Mouse (Mus musculus): ENCODE data around the gene Arhgap20. TPM values are rescaled to one million over a fixed set of nuclear protein-coding genes. Genes with fewer than 3 reads are reported as not detected.

The Arhgap20 gene
- total RNA-seq, 1 experiment from 2014 or later = 0.38 TPM

DNA sequence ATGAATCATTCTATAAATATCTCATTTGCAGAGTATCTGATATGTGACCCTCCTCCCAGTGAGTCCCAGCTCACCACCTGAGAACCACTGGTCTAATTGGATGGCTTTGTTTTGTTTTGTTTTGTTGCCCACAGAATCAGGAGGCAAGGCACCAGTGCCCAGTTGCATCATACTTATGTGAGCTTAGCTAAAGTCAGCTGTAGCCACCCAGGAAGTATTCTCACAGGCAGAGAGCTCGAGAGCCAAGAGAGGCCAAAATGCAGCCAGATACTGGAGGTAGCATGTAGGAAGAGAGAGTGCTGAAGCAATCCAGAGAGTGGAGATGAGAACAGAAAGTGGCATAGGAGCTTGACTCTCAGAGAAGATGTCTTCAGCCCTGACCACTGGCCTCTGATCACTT, 23.3 kb downstream of the Arhgap20 start:
- ATAC-seq (replicated peaks; ENCODE audit: insufficient number of reproducible peaks, low FRiP score, low TSS enrichment, poor library complexity, severe bottlenecking) = no peak

DNA sequence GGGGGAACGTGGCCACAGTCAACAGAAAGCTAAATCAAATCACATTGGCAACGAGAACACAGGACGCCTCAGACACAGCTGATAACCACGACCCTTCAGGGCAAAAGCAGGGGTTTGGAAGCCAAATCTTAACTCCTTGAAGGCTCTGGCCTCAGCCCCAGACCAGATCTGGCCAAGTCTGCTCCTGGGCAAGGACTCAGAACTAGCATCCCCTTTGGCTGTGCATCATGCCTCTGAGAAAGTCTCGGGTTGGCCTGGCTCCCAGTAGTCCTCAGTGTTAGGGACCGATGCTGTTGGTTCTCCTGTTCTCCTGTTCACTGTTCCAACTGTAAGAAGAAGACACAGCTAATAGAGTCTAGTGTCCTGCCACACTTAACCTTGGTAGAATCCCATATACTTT, 30.1 kb downstream of the Arhgap20 start:
- no peak for ATAC-seq (replicated peaks; ENCODE audit: insufficient number of reproducible peaks, low FRiP score, low TSS enrichment, poor library complexity, severe bottlenecking)

DNA sequence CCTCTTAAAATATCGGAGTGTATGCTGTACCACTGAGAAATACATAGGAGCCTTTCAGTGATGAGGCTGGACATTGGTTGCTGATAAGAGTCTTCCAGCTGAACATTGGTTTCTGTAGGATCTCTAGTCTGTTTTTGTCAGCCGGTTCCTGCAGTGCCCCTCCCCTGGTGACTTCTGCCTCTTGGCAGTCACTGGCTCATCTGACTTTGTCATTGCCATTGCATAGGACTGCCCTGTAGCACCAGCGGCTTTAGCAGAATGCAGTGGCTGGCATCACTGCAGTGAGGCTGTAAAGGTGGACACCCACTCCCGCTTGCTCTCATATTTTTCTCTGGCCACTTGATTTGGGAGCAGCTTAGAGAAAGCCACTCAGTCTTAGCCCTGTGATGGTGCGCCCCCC, 33.1 kb downstream of the Arhgap20 start:
- ATAC-seq (replicated peaks; ENCODE audit: insufficient number of reproducible peaks, low FRiP score, low TSS enrichment, poor library complexity, severe bottlenecking) = no peak

DNA sequence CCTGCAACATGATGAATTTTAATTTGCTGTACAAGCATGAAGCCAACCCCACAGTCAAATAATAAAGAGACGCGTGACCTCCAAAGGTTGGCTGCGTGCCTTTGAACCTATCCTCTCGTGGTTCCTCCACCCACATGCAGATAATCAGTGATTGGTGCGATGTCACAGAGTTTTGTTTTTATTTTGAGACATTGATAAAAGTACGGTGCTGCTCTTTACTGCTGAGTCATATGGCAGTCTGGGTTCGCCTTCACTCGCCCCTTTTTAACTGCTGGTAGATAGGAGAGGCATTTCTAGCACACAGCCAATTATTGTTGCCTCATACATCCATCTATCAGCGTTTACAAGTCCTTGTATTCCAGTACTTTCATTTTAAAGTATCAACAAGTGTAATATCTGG, 34.0 kb downstream of the Arhgap20 start:
- no peak for ATAC-seq (replicated peaks; ENCODE audit: insufficient number of reproducible peaks, low FRiP score, low TSS enrichment, poor library complexity, severe bottlenecking)

DNA sequence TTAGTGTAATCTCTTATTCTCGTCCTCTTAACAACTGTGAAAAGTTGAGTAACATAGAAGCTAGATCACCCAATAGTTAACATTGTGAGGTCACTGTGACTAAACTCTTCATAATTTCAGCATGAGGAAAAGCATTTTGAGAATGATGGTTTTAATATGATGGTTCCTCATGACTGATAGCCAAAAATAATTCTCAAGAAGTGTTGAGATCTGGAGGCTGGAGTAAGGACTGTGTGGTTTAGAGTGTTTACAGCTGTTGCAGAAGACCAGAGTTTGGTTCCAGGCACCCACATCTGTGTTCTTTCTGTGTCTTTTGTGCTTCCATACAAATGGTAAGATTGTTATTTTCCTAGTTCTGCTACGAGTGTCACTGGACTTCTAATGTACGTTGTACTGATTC, 42.1 kb downstream of the Arhgap20 start:
- no peak for ATAC-seq (replicated peaks; ENCODE audit: insufficient number of reproducible peaks, low FRiP score, low TSS enrichment, poor library complexity, severe bottlenecking)

DNA sequence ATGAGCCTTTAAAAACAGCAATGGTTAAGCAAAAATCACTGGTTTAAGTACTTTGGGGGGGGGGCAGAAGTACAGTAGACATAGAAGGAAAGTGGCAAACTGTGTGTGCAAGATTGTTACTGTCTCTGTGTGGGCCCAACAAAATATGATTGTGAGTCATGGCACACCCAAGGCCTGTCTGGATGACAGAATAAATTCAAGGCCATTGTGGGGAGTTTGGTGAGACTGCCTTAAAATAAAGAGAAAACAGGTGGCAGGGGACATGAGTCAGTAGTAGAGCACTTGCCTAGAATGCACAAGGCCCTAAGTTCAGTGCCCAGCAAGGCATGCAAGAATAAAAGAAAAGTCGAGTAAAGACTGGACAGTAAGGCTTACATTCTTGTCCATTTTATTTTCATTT, 47.8 kb downstream of the Arhgap20 start:
- no peak for ATAC-seq (replicated peaks; ENCODE audit: insufficient number of reproducible peaks, low FRiP score, low TSS enrichment, poor library complexity, severe bottlenecking)

DNA sequence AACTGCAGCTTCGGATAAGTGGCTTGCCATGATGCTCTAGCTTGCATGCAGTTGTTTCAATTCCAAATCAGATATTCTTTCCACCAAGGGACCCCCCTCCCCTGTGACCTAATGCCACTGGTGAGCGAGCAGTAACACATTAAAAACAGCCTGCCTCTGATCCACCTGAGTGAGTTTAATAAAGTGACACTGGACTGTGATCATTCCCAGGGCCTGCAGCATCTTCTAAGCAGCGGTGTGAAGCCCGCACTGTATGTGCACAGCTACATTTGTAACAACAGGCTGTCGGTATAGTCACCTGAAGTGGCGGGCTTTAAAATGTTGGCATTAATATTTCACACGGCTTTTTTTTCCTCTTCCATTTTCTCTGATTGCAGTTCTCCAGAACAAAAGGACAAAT, 59.4 kb downstream of the Arhgap20 start:
- ATAC-seq (replicated peaks; ENCODE audit: insufficient number of reproducible peaks, low FRiP score, low TSS enrichment, poor library complexity, severe bottlenecking) = no peak

DNA sequence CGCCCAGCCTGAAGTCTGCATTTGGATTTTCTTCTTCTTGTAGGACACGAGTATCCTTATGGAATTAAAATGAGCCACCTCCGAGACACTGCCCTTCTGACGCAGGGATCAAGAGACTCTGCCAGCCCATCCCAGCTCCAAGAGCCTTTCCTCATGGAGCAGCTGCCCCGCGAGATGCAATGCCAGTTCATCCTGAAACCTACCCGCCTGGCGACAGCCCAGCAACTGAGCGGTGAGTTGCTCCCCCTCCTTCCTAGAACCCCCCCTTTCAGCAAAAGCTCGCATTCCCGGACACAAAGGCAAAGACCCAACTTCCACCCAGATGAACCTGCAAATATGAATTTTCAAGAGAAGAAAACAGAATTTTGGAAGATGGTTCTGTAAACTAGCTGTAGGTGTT, 66.5 kb downstream of the Arhgap20 start:
- ATAC-seq (replicated peaks; ENCODE audit: insufficient number of reproducible peaks, low FRiP score, low TSS enrichment, poor library complexity, severe bottlenecking) = no peak

DNA sequence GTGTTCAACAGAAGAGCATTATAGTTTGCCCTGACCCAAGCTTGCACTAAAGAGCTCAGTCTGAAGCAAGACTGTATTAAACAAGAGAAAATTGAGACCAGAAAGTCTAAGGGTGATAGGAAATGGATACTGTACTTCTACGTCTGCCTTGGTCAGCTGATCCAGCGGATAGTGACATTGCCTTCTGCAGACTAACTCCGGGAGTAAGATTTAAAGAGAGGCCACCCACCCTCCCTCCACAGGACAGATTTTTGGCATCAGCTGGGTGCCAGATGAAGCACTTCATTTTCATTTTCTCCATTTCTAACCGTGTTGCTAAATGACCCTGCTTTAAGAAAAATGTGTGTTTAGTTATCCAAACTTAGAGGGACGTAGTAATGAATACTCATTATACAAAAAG, 67.2 kb downstream of the Arhgap20 start:
- ATAC-seq (replicated peaks; ENCODE audit: insufficient number of reproducible peaks, low FRiP score, low TSS enrichment, poor library complexity, severe bottlenecking) = no peak

DNA sequence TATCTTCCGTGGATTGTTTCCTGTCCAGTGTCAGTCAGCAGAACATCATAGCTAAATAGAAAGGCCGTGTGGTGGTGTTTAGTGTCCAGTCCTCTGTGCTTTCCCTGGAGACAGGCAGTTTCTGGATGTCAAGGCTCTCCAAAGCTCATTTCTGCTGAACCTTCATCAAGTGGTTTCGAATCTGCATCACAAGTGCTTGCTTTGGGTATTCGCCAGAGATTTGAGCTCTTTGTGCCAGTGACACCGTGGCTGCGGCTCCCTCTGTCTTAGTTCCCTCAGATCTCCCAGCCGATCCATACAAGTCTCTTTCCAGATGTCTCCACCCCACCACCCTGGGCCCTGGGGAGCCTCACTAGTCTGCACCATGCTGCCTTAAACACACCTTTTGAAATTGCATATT, 72.6 kb downstream of the Arhgap20 start:
- no peak for ATAC-seq (replicated peaks; ENCODE audit: insufficient number of reproducible peaks, low FRiP score, low TSS enrichment, poor library complexity, severe bottlenecking)

DNA sequence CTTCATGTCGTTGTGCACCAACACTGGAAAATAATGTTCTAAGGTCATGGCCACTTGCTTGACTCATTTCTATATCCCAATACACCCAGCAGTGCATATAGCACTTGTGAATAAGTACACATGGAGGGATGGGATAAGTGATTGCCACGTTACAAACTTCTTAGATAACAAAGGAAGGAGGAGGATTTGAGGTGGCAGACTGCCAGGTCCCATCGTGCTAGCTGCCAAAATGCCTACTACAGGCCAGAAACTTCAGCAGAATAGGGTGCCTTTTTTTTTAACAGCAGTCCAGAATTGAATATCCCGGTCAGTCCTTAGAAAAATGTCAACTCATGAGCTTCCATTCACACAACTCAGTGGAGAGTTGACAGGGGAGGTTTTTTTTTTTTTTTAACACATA, 78.1 kb downstream of the Arhgap20 start:
- no peak for ATAC-seq (replicated peaks; ENCODE audit: insufficient number of reproducible peaks, low FRiP score, low TSS enrichment, poor library complexity, severe bottlenecking)

DNA sequence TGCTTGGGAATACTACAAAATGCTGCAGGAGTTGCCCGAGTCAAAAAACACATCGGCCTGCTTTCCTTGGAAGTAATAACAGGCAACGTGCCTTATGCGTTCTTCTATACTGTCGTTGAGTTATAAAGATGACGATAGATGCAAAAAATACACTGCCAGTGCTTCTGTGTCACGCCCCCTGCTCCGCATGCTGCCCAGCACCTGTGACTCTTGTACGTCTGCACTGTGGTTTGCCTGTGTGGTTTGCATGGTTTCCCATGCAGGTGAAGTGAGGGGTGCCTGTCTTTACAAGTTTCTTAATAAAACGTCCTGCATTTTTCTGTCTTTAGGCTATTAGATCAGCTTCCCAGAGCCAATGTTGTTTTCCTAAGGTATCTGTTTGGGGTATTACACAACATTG, 80.7 kb downstream of the Arhgap20 start:
- no peak for ATAC-seq (replicated peaks; ENCODE audit: insufficient number of reproducible peaks, low FRiP score, low TSS enrichment, poor library complexity, severe bottlenecking)

DNA sequence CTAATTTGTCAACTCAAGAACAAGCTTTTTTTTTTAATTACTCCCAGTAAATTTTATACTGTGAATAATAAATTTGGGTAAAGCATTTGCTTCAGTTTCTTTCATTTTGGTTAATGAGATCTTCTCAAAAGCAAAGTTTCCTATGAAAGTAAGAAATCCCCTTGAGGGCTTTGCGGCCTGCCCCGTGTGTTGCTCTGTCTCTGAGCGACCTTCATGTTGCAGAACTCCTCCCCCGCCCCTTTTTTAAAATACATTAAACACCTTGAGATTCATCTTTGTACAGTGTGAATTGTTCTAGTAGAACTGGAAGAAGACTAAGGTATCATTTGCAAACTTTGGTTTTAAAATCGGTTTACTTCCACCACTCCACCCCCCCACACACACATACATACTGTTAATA, 88.6 kb downstream of the Arhgap20 start:
- no peak for ATAC-seq (replicated peaks; ENCODE audit: insufficient number of reproducible peaks, low FRiP score, low TSS enrichment, poor library complexity, severe bottlenecking)

DNA sequence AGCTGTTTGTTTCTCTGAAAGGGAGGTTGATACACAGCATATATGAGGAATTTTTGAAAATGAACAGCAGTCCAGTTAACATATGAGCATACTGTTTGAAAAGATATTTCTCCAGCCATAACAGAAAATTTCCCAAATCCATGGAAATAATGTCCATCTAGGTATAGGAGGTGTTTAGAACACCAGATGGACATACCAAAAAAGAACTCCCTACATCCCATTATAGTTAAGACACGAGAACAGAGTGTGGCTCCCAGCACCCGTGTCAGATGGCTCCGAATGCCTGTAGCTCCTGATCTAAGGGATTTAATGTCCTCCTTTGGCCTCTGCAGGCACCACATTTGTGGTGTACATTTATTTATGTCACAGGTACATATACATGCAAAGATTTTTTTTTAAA, 99.1 kb downstream of the Arhgap20 start:
- ATAC-seq (replicated peaks; ENCODE audit: insufficient number of reproducible peaks, low FRiP score, low TSS enrichment, poor library complexity, severe bottlenecking) = no peak

DNA sequence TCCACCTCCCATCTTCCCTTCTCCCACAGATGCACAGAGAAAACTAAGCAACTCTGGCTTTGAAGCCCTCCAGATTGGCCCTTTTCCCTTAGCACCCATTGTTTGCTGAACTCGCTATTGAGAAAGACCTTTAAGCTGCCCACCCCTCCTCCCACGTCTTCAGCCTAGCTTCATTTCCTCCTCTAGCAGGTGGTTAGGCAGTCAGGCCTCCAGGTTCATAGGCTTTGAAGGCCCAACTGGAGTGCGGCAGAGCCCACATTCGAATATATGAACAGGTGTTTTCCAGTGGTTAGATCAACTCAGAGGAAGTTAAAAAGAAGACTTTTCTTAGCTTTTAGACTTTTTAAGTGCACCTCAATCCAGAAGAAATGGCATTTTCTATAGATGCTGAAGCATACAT, 101.5 kb downstream of the Arhgap20 start:
- no peak for ATAC-seq (replicated peaks; ENCODE audit: insufficient number of reproducible peaks, low FRiP score, low TSS enrichment, poor library complexity, severe bottlenecking)

DNA sequence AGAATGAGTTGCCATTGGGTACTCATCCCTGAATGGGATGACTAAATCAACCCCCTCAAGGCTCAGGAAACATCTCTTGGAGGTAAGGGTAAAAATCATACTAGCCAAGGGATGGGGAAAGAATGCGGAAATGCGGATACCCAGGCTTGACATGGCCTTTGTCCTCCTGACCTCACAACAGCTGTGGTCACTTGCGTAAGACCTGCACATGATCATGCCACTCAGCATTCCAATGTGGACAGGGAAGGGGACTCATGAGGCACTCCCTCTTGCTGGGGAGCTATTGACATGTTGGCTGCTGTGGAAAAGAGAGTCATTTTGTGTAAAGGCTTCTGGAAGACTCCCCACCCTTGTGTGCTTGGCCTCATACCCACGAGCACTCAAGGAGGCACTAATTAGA, 103.9 kb downstream of the Arhgap20 start:
- ATAC-seq (replicated peaks; ENCODE audit: insufficient number of reproducible peaks, low FRiP score, low TSS enrichment, poor library complexity, severe bottlenecking) = no peak

DNA sequence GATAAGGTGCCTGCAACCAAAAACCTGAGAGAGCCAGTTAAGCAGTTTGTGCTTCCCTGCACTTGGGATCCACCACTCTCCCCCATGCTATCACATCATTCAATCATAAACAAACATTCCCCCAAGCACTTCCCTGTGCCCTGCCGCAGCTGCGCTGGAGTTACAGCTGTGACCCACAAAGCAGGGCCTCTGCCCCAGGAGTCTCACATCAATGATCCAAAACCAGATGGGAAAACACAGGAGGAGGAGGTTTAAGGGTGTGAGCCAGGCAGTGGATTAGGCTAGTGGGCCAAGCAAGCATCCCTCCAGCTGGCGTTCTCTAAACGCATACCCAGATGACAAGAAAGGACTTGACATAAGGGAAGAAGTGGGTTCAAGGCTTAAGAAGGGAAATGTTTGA, 109.2 kb downstream of the Arhgap20 start:
- ATAC-seq (replicated peaks; ENCODE audit: insufficient number of reproducible peaks, low FRiP score, low TSS enrichment, poor library complexity, severe bottlenecking) = no peak

DNA sequence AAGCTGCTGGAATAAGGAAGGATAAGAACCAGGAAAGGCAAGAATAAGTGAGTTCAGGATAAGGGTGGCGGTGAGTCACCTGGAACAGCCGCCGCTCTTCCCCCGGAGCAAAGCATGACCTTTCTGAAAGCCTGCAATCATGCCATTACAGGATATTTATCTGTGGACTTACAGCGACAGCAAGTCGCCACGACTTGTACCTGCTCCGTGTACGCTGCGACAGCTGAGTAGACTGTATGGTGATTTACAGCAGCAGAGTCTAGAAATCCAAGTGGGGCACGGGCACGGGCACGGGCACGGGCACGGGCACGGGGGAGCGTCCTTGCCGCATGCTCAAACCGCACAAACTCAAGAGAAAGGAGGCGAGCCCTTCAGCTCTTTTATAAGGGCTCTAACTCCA, 110.4 kb downstream of the Arhgap20 start:
- no peak for ATAC-seq (replicated peaks; ENCODE audit: insufficient number of reproducible peaks, low FRiP score, low TSS enrichment, poor library complexity, severe bottlenecking)

DNA sequence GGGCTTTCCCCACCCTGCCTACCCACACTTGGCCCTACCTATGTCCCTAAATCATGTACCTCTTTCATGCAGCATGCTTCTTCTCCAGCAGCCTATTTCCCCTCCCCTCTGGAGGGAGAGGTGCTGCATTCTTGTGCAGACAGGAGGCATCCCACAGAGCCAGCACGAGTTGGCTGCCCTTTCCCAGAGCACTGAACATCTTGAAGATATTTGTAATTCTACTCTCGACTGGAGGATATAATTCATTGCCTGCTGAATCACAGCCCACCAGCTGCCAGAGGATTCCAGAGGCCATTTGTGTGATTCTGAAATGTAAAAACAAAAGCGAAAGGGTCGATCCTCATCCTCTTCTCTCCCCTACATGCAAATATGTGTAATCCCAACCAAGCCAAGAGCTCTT, 116.2 kb downstream of the Arhgap20 start:
- no peak for ATAC-seq (replicated peaks; ENCODE audit: insufficient number of reproducible peaks, low FRiP score, low TSS enrichment, poor library complexity, severe bottlenecking)

DNA sequence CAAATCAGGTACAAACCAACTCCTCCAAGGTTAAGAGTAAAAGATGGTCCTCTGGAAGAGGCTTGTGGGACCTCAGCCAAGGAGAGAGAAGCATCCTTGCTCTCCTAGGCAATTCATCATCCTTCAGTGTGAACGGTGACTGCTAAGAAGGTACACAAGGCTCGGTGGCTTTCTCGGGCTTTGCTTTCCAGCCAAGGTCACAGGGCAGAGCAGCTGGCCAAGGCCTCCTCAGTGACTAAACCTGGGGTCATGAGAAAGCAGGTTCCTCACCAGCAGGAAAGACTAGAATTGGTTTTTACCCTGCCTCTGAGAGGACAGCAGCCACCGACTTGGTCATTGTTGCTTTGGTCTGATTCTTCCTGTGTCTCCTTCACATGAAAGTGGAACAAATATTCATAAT, 116.7 kb downstream of the Arhgap20 start:
- no peak for ATAC-seq (replicated peaks; ENCODE audit: insufficient number of reproducible peaks, low FRiP score, low TSS enrichment, poor library complexity, severe bottlenecking)

DNA sequence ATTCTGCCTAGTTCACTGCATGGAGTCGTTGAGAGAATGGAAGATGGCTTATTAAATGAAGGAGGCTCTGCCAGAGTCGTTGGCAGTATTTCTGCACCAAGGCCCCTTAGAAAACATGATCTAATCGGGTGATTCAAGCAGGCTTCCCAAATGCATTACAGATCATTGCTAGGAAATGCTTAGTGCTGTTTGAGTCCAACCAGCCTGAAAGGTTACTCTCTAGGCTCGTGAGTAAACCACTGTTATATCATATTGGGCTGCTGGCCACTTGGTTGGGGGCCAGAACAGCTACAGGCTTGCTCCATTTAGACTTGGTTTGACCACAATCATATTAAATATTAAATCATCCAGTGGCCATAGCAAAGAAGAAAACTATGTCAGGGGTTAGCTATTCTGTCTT, 118.2 kb downstream of the Arhgap20 start:
- ATAC-seq (replicated peaks; ENCODE audit: insufficient number of reproducible peaks, low FRiP score, low TSS enrichment, poor library complexity, severe bottlenecking) = no peak

DNA sequence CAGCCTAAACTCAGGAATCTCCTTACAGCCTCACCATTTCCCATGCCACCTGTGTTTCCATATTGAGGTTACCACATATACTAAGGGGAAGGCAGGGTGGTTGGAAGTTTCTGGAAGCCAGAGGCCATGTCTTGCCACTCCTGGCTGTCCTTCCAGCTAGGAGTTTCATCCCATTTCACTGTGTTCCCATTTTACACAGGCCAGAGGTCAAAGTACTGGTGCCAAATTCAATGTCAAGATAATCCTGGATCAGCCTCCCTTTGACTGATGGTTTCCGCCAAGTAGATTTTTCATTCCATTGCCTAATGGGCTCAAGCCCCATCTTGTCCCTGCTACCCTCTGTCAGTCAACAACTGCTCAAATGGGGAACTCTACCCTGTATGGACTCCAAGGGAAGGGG, 127.8 kb downstream of the Arhgap20 start:
- ATAC-seq (replicated peaks; ENCODE audit: insufficient number of reproducible peaks, low FRiP score, low TSS enrichment, poor library complexity, severe bottlenecking) = no peak

Measured in monocyte, adult 5-6 weeks (primary cell).